Mouse (Mus musculus): ENCODE results near the gene Slc7a6. TPM values are rescaled to one million over a fixed set of nuclear protein-coding genes. Genes with fewer than 3 reads are reported as not detected.
A peak's percentile ranks its signal among the peaks of the same experiment; 100 is the strongest.

Gene Slc7a6
- total RNA-seq (2021) = 10 to 100 TPM in 1 of 2 experiments, 1 to 10 TPM in 1; 8.8 to 11.5 TPM
- long read RNA-seq, experiment 1 = 0 reads
- long read RNA-seq, experiment 2, partial matches to known transcripts = 1 of 1 reads
- long read RNA-seq, experiment 2, other reads (novel, unspliced or antisense) = 0 of 1 reads

DNA sequence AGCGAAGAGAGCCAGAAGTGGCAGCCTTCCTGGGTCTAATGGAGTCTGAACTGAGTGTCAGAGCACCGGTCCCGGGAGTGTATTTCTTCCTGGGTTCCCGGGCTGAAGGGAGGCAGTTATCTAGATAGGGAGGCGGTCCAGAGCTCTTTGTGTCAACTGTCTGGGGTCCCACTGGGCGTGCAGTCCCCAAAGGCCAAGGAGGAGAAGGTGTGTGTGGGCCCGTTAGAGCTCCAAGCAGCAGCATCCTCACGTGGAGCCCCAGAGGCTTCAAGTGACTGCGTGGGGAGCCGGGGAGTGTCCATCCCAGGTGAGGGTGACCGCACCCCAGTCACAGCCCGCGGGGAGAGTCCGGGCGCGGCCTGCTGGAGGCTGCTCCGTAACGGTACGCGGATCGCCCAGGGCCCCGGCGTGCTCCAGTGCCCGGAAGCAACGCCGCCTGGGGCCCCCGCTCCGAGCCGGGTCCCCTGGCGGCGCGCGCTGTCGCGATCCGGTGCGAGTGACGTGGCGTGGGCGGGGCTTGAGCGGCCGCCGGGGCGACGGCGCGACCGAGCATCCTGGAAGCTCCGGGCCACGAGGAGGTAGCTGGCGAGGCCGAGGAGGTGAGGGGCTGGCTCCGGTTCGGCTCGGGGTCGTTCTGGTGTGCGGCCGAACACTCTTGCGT is at the start of gene Slc7a6:
TSS of gene Slc7a6 (plus strand) at position 502 of the 661 bp plus-strand sequence.
- peak; percentile 90 to 91 for DNase-seq

DNA sequence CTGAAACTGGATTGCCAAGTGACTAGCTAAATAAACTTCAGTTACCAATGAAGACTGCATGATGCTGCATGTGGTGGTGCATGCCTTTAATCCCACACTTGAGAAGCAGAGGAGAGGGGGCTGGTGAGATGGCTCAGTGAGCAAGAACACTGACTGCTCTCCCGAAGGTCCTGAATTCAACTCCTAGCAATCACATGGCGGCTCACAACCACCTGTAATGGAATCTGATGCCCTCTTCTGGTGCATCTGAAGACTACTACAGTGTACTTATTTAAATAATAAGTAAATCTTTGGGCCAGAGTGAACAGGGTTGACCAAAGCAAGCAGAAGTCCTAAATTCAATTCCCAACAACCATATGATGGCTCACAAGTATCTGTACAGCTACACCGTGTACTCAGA is 45.2 kb upstream of the Slc7a6 start:
- no peak for DNase-seq

DNA sequence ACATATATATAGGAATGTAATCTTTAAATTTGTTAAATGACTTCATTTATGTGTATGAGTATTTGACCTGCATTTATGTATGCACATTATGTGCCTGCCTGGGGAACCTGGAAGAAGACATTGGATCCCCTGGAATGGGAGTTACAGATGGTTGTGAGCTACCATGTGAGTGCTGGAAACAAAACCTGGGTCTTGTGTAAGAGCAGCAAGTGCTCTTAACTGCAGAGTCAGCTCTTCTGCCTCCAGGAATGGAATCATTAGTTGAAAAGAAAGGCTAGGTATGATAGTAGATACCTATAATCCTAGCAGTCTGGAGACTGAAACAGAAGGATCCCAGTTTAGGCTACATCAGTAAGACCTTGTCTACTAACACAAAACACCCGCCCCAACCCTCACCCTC is 42.6 kb upstream of the Slc7a6 start:
- no peak for DNase-seq

DNA sequence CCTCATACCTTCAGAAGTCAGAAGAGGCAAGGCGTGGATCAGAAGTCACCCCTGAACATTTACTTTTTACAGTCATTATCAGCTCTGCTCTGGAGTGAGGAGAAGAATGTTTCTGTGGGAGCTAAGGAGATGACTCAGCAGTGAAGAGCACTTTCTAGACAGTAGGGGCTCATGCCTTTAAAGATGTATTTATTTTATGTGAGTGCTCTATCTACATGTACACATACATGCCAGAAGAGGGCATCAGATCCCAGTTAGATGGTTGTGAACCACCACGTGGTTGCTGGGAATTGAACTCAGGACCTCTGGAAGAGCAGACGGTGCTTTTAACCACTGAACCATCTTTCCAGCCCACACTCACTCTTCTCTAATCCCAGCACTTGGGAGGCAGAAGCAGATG is 41.6 kb upstream of the Slc7a6 start:
- DNase-seq = no peak

DNA sequence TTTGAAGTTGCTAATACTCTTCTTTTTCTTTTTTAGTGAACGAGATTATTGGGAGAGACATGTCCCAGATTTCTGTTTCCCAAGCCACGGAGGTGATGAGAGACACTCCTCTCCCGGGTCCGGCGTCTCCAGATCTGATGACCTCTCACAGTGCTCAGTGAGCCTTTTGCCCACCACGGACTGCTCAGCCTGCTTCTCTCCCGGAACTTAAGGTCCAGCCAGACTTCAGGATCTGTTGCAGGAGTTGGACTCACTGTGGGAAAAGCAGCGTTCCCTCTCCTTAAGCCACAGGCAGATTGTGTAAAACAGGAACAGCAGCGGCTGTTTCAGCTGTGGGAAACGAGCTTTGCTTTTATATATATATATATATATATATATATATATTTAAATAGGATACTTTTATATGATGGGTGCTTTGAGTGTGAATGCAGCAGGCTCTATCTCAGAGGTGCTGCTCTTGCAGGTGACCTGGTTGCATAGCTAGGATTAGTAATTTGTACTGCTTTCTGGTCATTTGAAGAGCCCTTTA is 40.7 kb upstream of the Slc7a6 start:
- peak in 1 of 2 experiments; percentile 26 for DNase-seq

DNA sequence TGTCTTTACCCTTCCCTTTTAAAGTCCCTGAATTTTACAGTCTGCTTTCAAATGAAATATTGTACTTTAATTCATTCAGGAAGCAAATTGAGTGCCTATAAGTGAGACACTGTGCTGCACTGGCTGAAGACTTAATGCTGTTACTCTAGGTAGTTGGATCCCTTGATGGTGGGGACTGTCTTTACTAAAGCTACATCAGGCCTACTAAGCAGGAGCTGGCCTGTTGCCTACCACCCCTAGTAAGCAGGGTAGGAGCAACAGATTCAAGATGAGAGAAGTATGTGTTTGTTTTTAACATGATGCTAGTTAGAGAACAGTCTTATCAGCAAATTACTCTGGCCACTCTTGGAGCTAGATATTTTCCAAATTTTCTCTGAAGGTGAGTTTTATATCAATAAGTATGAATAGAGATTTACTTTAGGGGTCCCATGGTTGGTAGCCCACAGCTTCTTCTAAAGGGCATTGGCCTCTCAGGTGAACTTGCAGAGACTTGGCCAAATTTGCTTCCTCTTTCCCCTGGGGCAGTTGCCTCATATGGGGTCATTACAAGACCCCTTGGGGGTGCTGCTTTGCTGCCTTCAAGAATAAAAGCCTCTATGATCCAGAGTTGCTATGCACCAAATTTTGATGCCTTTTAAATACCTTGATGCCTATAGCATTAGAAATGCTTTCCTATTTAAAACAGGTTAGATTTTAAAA is 39.3 kb upstream of the Slc7a6 start:
- no peak for DNase-seq

DNA sequence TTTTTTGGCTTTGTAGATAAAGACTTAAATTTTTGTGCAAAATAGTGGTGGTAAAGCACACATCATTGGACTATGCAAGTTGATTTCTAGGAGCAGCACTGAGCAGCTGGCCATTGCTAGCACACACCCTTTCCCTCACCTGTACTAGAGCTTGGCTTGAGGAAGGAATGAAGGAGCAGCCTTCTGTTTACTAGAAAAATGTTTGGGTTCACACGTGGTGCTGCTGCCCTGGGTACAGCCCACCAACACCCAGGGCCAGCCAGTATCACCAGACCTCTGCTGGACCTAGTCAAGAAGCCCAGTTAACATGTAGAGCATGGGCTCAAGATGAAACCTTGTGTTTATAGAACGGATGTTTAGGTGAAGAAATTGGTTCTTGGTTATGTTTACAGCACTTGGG is 38.7 kb upstream of the Slc7a6 start:
- DNase-seq = no peak

DNA sequence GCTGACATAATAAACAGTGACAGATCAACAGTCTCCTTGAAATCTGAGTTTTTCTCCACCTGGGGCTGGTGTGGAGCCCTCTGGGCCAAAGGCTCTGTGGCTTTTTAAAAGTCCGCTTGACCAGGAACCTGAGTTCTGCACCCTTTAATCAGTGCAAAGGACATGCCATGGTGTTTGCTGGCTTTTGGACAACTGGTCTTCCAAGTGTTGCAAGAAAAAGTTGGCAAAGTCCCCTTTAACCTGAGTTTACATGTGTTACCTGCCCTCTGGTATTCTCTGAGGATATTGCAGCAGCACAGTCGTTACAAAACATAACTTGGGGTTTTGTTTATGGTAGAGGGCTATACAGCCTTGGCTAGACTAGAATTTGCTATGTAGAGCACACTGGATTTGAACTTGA is 38.2 kb upstream of the Slc7a6 start:
- DNase-seq = no peak

DNA sequence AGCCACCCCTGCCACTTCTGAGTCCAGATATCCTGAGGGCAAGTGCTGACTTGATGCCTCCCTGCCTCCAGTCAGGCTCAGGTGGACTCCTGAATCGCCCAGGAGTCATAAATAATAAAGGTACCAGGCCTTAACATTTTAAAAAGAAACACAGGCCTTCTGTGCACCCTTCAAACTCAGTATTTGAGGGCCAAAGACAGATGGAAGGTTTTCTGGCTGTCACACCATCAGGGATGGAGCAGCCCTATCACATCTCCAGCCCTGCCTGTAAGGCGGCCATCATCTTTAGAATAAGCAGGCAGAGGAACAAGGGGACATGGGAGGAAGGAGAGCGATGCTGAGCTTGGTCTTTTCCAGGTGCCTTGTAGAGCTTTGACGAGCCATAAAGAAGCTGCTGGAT is 37.6 kb upstream of the Slc7a6 start:
- DNase-seq = no peak

DNA sequence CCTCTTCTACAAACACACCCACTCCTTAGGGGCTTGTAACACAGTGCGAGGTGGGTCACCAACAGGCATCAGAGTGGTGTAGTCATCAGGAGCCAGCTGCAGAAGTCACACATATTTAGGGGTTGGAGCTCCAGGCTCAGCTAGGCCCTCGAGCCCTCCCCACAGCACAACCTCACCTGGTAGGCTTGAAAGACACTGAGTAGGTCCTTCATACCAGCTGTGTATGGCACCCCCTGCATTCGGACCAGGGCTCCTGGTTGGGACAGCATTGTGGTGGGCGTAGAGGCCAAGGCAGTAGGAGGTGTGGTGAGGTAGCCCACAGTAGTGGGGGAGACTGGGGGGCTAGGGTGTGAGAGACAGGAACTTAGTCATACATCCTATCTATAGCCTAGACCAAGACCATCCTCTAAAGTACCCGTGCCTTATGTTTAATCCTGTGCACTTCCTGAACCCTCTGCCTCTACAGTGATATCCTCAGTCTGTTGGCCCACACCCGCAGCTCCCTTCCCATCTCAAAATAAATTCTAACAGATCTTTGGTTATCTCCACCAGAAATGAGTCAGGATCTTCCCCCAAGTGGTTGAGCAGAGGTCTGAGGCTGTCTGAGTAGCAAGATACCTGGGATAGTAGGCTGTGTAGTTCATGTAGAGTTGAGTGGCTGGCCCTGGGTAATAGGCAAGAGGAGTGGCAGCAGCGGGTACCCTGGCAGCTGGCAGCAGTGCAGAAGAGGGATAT is 37.0 kb upstream of the Slc7a6 start:
- DNase-seq = no peak

DNA sequence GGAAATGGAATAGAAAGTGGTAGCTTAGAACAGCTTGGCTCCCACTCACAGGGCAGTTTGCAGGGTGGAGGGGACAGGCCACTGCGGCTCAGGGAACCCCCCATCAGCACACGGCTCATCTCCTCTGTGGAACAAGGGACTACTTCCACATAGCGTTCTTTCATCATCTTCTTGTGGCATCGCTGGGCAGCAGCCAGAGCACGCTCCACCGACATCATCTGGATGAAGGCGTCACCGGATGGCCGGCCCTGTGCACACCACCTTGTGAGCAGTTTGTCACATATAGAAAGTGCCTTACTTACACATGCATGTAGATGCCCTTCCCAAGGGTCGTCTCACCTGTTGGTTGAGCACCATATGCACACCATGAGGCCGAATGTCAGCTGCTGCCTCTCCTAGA is 36.3 kb upstream of the Slc7a6 start:
- DNase-seq = no peak

DNA sequence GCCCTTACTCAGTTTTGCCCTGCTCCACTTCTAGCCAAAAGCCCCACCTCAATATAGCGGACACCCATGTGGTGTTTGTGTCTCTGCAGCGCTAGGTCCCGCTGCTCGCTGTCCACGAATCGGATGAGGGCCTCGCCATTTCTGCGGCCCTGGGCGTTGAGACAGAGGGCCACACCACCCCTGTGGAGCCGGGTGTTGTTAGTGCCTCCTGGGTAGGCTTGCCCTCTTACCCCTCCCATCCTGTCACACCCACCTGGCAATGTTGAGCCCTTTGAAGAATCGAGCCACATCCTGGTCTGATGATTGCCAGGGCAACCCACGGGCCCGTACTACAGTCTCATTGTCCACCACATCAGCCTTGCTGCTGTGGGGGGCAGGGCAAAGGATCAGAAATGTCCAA is 35.1 kb upstream of the Slc7a6 start:
- no peak for DNase-seq

DNA sequence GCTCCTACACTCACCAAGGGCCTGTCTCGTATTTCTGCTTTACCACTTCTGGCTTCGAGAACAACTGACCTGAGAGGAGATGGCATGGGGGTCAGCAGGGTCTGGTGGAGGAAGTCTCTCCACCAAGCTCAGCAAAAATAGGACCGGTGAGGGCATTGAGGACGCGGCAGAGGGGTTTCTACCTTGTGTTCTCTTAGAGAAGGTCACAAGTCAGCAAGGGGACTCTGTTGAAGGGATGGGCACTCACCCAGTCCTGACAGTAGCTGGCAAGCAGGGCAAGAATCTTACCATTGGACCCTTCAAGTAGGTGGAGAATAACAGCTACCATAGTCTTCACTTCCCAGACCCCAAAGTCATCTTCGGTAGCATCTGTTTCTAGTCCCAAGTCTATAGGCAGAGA is 34.7 kb upstream of the Slc7a6 start:
- DNase-seq = no peak

DNA sequence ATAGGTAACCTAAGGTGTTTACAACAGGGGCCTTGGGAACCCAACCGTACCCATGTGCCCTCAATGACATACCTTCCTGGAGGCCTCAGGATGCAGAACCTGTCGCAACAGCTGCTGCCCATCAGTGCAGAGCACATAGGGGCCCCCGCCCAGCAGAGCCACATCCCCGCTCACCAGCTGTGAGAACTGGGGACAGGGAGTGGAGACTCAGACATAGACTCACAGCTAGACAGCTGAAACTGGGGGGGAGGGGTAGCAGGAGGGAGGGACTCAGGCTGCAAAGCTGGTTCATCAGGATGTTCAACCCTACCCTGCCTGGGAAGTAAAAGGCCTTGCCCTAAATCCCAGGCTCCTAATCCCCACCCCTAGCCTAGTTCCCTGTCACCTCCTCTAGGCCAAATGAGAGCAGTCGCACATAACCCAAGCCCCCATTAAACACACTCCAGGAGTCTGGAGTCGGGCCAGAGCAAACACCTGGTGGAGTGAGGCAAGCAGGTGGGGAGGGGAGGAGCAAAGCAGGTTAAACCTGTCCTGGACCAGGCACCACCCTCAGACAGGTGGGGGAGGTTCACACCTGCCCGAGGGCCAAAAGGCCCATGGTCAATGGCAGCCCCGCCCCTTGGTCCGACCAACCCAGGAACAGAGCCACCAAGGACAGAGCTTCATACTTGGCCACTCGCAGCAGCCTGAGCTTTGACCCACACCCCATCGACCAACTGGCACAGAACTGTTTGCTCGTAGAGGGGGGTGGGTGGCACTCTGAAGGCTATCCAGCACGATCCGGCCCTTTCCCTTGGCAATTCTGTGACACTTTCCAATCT is 33.7 kb upstream of the Slc7a6 start:
- DNase-seq = no peak

DNA sequence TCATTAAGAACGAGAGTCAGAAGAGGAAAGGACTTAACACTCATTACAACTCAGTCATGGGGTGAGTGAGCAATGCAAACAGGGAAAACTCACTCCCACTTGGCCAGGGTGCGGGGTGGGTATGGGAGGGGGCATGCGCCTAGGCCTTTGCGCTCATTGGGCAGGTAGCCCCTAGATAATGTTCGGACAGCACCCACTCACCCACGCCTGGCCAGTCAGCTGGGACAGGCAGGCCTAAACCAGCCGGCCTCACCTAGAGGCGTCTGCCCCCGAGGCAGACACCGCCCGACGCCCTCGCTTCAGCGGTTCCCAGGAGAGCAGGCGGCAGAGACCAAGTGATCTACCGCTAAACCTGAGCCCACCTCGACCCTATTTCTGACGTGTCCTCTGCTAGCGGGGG is 33.0 kb upstream of the Slc7a6 start:
- DNase-seq = no peak

DNA sequence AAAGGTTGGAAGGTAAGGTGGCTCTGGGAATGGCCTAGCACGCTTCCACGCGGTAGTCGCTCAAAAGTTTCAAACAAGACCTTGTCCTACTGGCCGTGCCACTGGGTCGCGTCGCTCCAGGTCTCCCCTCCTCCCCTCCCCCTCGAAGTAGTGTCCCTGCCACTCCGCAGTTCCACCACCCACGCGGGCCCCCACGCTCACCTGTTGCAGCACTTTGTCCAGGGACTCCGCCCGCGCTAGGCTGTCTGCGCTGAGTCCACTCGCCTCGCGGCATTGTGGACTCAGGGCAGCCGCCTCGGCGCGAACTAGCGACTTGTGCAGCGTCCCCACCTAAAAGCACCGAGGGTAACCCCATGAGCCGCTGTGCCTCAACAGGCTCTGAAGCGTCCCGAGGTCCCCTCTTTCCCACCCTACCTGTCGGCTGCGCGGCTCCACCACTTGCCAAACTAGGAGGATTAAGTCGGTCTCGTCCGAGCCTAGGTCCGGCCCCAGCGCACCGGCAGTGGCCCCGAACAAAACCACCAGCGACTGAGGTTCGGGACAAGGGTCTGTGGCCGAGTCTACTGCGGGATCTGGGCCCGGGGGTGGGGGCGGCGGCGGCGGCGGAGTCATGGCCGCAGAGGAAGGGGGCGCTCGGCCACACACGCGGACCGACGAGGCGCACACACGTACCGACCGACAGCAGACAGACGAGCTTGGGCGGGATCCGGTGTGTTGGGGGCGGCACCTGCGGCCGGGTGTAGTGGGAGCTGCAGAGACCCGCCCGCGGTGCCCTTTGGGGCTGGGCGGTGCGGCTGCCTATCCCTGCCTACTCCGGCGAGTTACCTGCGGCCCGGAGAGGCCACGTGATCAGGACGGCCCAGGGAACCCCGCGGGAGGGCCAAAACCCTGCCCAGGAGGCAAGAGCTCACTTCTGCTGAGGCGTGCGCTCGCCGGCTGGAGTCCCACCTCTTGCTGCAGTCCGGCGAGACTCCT is 32.2 kb upstream of the Slc7a6 start, which contains the start of gene Esrp2:
TSS of gene Esrp2 (minus strand) at position 819 of the 975 bp plus-strand sequence.
- peak; percentile 54 to 56 for DNase-seq

DNA sequence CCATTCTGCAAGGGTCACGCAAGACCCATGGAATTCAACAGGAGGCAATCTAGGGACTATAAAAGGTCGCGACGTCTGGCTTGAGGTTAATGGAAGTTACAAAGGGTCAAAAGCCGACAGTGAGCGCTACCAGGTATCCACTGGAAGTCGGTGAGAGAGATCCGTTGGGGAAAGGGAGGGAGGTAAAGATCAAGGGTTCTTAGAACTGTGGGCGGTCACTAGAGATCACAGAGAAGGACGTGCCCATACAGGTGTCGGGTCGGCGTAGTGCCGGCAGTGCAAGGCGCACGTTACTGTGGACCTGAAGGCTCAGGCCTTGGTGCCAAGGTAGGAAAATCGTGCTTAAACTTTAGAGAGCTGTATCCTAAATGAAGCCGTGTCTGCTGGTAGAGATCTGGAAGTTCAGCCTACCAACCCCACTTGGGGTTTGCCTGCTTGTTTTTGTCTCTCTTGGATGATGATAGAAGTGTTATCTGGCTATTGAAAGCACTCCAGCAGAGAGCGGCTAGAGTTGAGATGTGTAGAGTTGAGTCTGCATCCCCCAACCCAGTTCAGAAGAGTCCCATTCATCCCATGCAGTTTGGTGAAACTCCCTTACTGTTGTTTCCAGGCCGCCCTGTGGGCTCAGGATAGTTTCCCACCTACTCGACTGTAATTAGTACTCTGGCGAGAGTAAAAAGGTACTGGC is 31.3 kb upstream of the Slc7a6 start:
- no peak for DNase-seq

DNA sequence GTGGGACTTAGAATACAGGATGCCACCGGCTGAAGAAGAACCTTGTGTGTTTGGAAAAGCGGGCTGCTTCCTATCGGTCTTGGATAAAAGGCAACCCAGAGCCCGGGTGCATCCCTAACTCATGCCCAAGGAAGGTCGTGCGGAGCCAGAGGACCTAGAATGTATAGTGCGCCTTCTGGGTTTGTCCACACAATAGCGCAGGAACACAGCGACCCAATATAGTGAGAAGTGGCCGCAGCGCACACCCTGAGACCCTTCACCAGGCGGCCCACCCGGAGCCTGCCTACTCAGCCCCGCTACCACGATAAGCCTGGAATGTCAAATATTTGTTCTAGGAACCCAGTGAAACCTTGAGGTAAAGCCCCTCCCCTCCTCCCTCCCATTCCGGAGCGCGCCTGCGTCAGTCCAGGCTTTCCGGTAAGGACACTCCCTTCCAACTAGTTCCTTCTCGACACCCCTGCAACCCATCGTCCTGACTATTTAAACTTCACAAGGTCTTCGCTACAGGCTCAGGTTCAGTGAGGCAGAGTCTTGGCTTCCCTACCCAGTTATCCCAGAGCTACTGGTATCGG is 30.7 kb upstream of the Slc7a6 start:
- peak; percentile 84 to 85 for DNase-seq

DNA sequence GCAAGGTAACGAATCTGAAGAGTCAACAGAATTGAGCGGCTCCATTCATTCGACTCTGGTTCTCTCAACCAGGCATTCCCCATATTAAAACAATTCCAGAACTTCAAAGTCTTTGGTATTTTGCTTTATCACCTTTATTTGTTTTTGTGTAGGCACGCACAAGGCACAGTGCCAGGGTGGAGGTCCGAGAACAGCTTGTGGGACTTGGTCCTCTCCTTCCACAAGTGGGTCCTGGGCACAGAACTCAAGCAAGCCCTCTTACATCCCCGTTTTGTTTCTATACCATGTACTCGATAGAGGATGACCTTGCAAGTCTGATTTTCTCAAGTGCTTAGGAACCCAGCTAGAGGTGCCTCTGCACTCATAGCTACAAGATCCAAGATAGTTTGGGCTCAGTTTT is 30.0 kb upstream of the Slc7a6 start:
- no peak for DNase-seq

DNA sequence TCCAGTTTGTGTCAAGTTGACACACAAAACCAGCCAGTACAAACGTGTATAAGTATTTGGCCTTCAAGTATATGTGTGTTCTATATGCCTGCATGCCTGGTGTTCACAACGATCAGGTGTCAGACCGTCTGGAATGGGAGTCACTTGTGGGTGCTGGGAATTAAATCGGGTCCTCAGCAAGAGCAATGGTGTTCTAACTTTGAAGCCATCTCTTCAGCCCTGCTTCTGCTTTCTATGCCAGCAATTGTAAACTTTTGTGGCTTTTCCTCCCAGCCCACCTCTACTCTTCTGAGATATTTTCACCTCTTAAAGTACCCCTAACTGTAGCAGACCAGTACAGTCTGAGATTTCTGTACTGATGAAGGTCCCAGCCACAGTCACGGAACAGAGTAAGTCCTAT is 28.5 kb upstream of the Slc7a6 start:
- no peak for DNase-seq
